Mouse (Mus musculus): Measurements from ENCODE around the gene Fgf10. TPM values are rescaled to one million over a fixed set of nuclear protein-coding genes. Genes with fewer than 3 reads are reported as not detected.

Fgf10 gene
- total and polyA plus RNA-seq, 3 experiments = not detected

GRCm38 (mm10) chr13:118713626-118714150 is 44.1 kb downstream of the Fgf10 start:
- no peaks in the 10 kb centered on the region for H3K36me3 ChIP-seq (replicated peaks in 1 of 2; ENCODE audit: control insufficient read depth in 1 of 2, insufficient read depth in 1 of 2, low read length in 1 of 2)
- in situ Hi-C loops (cut with MboI; ENCODE audit: low pct_ligation_motif_present, low pct_unique_long_range_greater_than_20kb, low sequenced_read_pairs) (no loop called here), dilution Hi-C loops (cut with MboI; ENCODE audit: extremely low pct_ligation_motif_present, extremely low pct_unique_long_range_greater_than_20kb, low sequenced_read_pairs) (no loop called here)
- H3K4me3 ChIP-seq (replicated peaks in 1 of 3; ENCODE audit: low read depth in 2 of 3, low read length in 2 of 3, poor library complexity in 1 of 3) = no peak overlapping the region
- TF ChIP-seq TBP (conservative IDR thresholded peaks at IDR 0.05; ENCODE audit: low read depth, low read length) = no peak
- TF ChIP-seq ELF1 (IDR thresholded peaks at IDR 0.05; ENCODE audit: low read depth, low read length) = no peak
- no peak for TF ChIP-seq IRF4 (IDR thresholded peaks at IDR 0.05; ENCODE audit: low read depth, low read length)
- TF ChIP-seq ZNF384 (IDR thresholded peaks at IDR 0.05; ENCODE audit: low read depth, low read length) = no peak
- TF ChIP-seq RAD21 (IDR thresholded peaks at IDR 0.05; ENCODE audit: low read depth, low read length) = no peak
- TF ChIP-seq MAFK (IDR thresholded peaks at IDR 0.05; ENCODE audit: insufficient replicate concordance, low read length) = no peak
- no peak for TF ChIP-seq MEF2A (IDR thresholded peaks at IDR 0.05; ENCODE audit: borderline replicate concordance, low read depth, low read length)
- TF ChIP-seq ZC3H11A (IDR thresholded peaks at IDR 0.05; ENCODE audit: low read depth, low read length) = no peak
- TF ChIP-seq POLR2A (IDR thresholded peaks at IDR 0.05; ENCODE audit: low read depth, low read length) = no peak
- no peak for TF ChIP-seq USF1 (IDR thresholded peaks at IDR 0.05; ENCODE audit: low read depth, low read length)
- no peak for TF ChIP-seq MAX (IDR thresholded peaks at IDR 0.05; ENCODE audit: low read length)
- TF ChIP-seq POLR2AphosphoS2 (IDR thresholded peaks at IDR 0.05; ENCODE audit: low read depth, low read length) = no peak
- no peak for TF ChIP-seq TCF12 (IDR thresholded peaks at IDR 0.05; ENCODE audit: low read depth, low read length)
- no peak for TF ChIP-seq ZKSCAN1 (IDR thresholded peaks at IDR 0.05; ENCODE audit: borderline replicate concordance, low read depth, low read length)
- no peak for TF ChIP-seq SMC3 (IDR thresholded peaks at IDR 0.05; ENCODE audit: low read depth, low read length)
- no peak for TF ChIP-seq MXI1 (IDR thresholded peaks at IDR 0.05; ENCODE audit: low read depth, low read length)
- no peak for TF ChIP-seq SIN3A (IDR thresholded peaks at IDR 0.05; ENCODE audit: low read length)
- no peak for TF ChIP-seq ETS1 (conservative IDR thresholded peaks at IDR 0.05; ENCODE audit: low read depth, low read length)
- no peaks in the 10 kb centered on the region for H3K4me1 ChIP-seq (ENCODE audit: control insufficient read depth in 1 of 2, insufficient read depth in 2 of 2)
- no peaks in the 10 kb centered on the region for H3K79me2 ChIP-seq (replicated peaks; ENCODE audit: control insufficient read depth, extremely low read depth, insufficient read depth, poor library complexity, severe bottlenecking)
- no peak overlapping the region for H3K4me2 ChIP-seq (ENCODE audit: insufficient read depth, low read depth, poor library complexity, severe bottlenecking)
- no peak for DNase-seq (ENCODE audit: extremely low read depth)
- H3K27ac ChIP-seq (ENCODE audit: insufficient read depth, low read depth) = no peak overlapping the region
- H3K9me3 ChIP-seq (replicated peaks; ENCODE audit: low read length) = no peaks in the 10 kb centered on the region
- no peaks in the 10 kb centered on the region for H3K27me3 ChIP-seq (replicated peaks)
- no peak overlapping the region for H3K9ac ChIP-seq (ENCODE audit: insufficient read depth, low read depth)

GRCm38 (mm10) chr13:118714284-118715065 is 44.9 kb downstream of the Fgf10 start:
- no peak for DNase-seq (ENCODE audit: extremely low read depth)

More at GRCm38 (mm10) chr13:118714284-118715065, 44.9 kb downstream of the Fgf10 start:
- Histone ChIP-seq H3K9ac (ENCODE audit: insufficient read depth, low read depth) (no peak overlapping the region), H3K27ac (ENCODE audit: insufficient read depth, low read depth) (no peak overlapping the region), H3K79me2 (replicated peaks; ENCODE audit: control insufficient read depth, extremely low read depth, insufficient read depth, poor library complexity, severe bottlenecking) (no peaks in the 10 kb centered on the region), H3K4me2 (ENCODE audit: insufficient read depth, low read depth, poor library complexity, severe bottlenecking) (no peak overlapping the region), H3K4me3 (replicated peaks in 1 of 3; ENCODE audit: low read depth in 2 of 3, low read length in 2 of 3, poor library complexity in 1 of 3) (no peak overlapping the region), H3K4me1 (ENCODE audit: control insufficient read depth in 1 of 2, insufficient read depth in 2 of 2) (no peaks in the 10 kb centered on the region), H3K27me3 (replicated peaks) (no peaks in the 10 kb centered on the region), H3K9me3 (replicated peaks; ENCODE audit: low read length) (no peaks in the 10 kb centered on the region), H3K36me3 (replicated peaks in 1 of 2; ENCODE audit: control insufficient read depth in 1 of 2, insufficient read depth in 1 of 2, low read length in 1 of 2) (no peaks in the 10 kb centered on the region)
- TF ChIP-seq GABPA (IDR thresholded peaks at IDR 0.05; ENCODE audit: insufficient replicate concordance, low read depth, low read length) (no peak), ELF1 (IDR thresholded peaks at IDR 0.05; ENCODE audit: low read depth, low read length) (no peak), ZKSCAN1 (IDR thresholded peaks at IDR 0.05; ENCODE audit: borderline replicate concordance, low read depth, low read length) (no peak), E2F4 (IDR thresholded peaks at IDR 0.05; ENCODE audit: insufficient replicate concordance, low read depth, low read length) (no peak), USF2 (conservative IDR thresholded peaks at IDR 0.05; ENCODE audit: low read depth, low read length) (no peak), POLR2AphosphoS2 (IDR thresholded peaks at IDR 0.05; ENCODE audit: low read depth, low read length) (no peak), ZNF384 (IDR thresholded peaks at IDR 0.05; ENCODE audit: low read depth, low read length) (no peak), TBP (conservative IDR thresholded peaks at IDR 0.05; ENCODE audit: low read depth, low read length) (no peak)
- dilution Hi-C loops (cut with MboI; ENCODE audit: extremely low pct_ligation_motif_present, extremely low pct_unique_long_range_greater_than_20kb, low sequenced_read_pairs) = no loop called here
- in situ Hi-C loops (cut with MboI; ENCODE audit: low pct_ligation_motif_present, low pct_unique_long_range_greater_than_20kb, low sequenced_read_pairs) = no loop called here

All from CH12.LX (cell line).